Mouse (Mus musculus) limb, embryonic 15.5 days (tissue): ENCODE results near the gene Ehd1. TPM values are rescaled to one million over a fixed set of nuclear protein-coding genes. Genes with fewer than 3 reads are reported as not detected.

Experiments used
- ATAC-seq: fragments of 200-750 bp; cut with Nextera tagmentation; 2 replicates; pipeline ENCODE4 v1.8.0; 2017; ENCODE audit warnings: low read depth, moderate TSS enrichment; ENCODE audit not compliant: insufficient number of reproducible peaks, low FRiP score, low TSS enrichment
- H3K27ac ChIP-seq: fragments of 300-500 bp; sonication (generic); 2 replicates; pipeline ENCODE4 v1.5.1; 2015; ENCODE audit warnings: moderate library complexity, mild to moderate bottlenecking, inconsistent platforms
- H3K27me3 ChIP-seq: fragments of 300-500 bp; sonication (generic); 2 replicates; pipeline ENCODE4 v1.6.1; 2015; ENCODE audit warnings: inconsistent platforms
- H3K36me3 ChIP-seq: fragments of 300-500 bp; sonication (generic); 2 replicates; pipeline ENCODE4 v1.6.1; 2015; ENCODE audit warnings: inconsistent platforms
- H3K4me1 ChIP-seq: fragments of 300-500 bp; sonication (generic); 2 replicates; pipeline ENCODE4 v1.6.1; 2015; ENCODE audit warnings: inconsistent platforms
- H3K4me2 ChIP-seq: fragments of 300-500 bp; sonication (generic); 2 replicates; pipeline ENCODE4 v1.6.1; 2015; ENCODE audit warnings: mild to moderate bottlenecking, inconsistent platforms
- H3K4me3 ChIP-seq: fragments of 300-500 bp; sonication (generic); 2 replicates; pipeline ENCODE4 v1.5.1; 2015; ENCODE audit warnings: mild to moderate bottlenecking, inconsistent platforms
- H3K9ac ChIP-seq: fragments of 300-500 bp; sonication (generic); 2 replicates; pipeline ENCODE4 v1.6.1; 2015; ENCODE audit warnings: inconsistent platforms
- H3K9me3 ChIP-seq: fragments of 300-500 bp; sonication (generic); 2 replicates; pipeline ENCODE4 v1.6.1; 2016; ENCODE audit warnings: inconsistent platforms
- WGBS: fragments of 180-500 bp; shearing (Covaris S2); methylation state at CpG from one replicate; pipeline ENCODE4 v1.1.7; 2015; 5-methylcytosine and 5-hydroxymethylcytosine counted together
- polyA plus RNA-seq: library from polyadenylated mRNA; unstranded; fragments of >200 nt; fragmentation: Nextera tagmentation; extraction: Ambion mirVana; gene quantifications from 2 replicates; pipeline ENCODE4 v1.2.1, GENCODE M21; 2015

The Ehd1 gene
- polyA plus RNA-seq, 1 experiment from 2014 or later: 93.6 TPM

DNA sequence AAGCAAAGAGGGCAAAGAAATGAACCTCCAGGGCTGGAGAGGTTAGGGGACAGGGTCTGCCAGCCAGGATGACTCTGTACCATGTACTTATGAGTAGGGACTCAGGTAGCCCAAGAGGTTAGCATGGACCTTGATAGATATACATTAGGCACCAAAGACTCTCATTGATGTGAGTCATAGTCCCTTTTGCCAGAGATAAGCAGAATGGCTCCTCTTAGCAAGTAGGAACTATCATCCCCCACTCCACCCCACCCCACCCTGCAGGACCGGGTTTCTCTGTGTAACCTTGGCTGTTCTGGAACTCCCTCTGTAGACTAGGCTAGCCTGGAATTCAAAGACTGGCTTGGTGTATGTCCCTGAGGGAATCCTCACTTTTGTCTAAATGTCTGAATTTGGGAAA, 36.4 kb upstream of the Ehd1 start:
- Histone ChIP-seq H3K36me3 (peaks cover 16% of the 10 kb centered on the region), H3K27ac (no peak overlapping the region), H3K9ac (no peak overlapping the region), H3K4me3 (no peak overlapping the region), H3K27me3 (no peaks in the 10 kb centered on the region), H3K9me3 (no peaks in the 10 kb centered on the region), H3K4me1 (peaks cover 22% of the 10 kb centered on the region), H3K4me2 (no peak overlapping the region)
- ATAC-seq: no peak
- WGBS: 55% methylated on average over 1 of the region's 1 CpGs

DNA sequence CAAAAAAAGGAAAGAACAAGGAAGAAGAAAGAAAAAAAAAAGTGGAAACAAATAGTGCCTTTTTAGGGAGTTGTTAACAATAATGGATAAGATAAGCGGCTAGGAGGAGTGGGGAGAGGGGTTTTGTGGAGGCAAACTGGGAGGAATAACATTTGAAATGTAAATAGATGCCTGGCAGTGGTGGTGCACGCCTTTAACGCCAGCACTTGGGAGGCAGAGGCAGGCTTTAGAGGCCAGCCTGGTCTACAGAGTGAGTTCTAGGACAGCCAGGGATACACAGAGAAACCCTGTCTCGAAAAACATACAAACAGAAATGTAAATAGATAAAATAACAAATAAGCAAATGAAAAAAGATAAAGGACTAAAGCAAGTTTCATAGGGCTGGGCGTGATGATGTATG, 35.8 kb upstream of the Ehd1 start:
- peak overlapping the region; percentile 84; the same call in 1 of the 2 replicates for H3K4me3 ChIP-seq
- H3K9me3 ChIP-seq: no peaks in the 10 kb centered on the region
- no peak overlapping the region for H3K9ac ChIP-seq
- no peaks in the 10 kb centered on the region for H3K27me3 ChIP-seq
- no peak for ATAC-seq
- H3K4me1 ChIP-seq: peaks cover 20% of the 10 kb centered on the region
- H3K4me2 ChIP-seq: peak overlapping the region; percentile 85
- WGBS: 35% methylated on average over 5 of the region's 5 CpGs
- peaks cover 22% of the 10 kb centered on the region for H3K36me3 ChIP-seq
- H3K27ac ChIP-seq: peak overlapping the region; percentile 50; the same call in 1 of the 2 replicates

DNA sequence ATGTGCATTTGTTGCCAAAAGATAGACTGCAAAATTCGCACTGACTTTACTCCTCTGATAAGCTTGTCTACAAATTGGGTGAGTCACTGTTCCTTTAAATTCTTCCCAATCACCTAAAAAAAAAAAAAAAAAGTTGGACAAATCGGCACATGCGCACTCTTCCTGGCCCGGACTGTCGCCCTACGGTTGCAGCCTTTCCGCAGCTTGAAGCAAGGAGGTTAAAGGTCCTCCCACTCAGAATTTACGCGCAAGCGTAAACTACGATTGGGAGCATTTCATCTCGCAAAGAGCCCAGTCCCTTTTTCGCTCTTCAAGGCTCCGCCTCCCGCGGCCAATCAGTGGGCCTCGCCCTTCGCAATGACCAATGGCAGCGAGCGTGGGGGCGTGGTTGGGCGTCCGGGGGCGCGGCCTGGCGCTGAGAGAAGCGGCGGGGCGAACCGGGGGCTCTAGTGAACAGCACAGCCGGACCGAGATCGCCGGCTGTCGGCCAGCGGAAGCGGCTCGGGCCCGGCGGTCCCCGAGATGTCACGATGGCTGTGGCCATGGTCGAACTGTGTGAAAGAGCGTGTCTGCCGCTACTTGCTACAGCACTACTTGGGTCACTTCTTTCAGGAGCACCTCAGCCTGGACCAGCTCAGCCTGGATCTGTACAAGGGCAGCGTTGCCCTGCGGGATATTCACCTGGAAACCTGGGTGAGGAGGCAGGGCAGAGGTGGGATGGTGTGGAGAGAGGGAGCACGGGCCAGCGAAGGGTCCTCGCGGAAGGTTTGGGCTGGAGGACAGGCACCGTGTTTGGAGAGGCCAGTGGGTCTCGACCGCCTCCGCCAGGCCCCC, 35.0 kb upstream of the Ehd1 start, which contains the start of gene Atg2a:
Gene Atg2a, plus strand, starts transcription at position 395 of the 834 bp plus-strand sequence.
- no peaks in the 10 kb centered on the region for H3K9me3 ChIP-seq
- ATAC-seq: peak; percentile 91

DNA sequence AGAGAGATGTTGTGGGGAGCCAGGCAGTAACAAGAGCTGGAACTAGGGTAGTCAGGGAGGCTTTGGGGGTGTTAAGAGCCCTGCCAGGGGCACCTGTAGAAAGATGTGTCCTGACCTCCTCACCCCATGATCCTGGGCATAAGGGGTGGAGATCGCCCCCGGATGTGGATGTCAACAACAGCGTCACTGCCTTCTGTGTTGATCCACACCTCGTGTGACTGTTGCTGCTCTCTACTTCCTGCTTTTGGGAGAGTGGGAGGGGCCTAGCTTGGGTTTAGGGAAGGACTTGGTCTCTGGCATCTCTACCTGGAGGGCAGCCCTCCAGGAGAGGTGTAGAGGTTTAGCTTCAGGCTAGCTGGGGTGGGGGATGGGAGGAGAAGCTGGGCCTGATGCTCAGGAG, 34.2 kb upstream of the Ehd1 start:
- peak overlapping the region; percentile 84 for H3K4me3 ChIP-seq
- H3K4me2 ChIP-seq: peak overlapping the region; percentile 85
- H3K9ac ChIP-seq: peak overlapping the region; percentile 84
- peak overlapping the region; percentile 75 for H3K27ac ChIP-seq
- WGBS: 0% methylated on average over 4 of the region's 4 CpGs
- peaks cover 15% of the 10 kb centered on the region for H3K4me1 ChIP-seq
- peak; percentile 15; the same call in 1 of the 2 replicates for ATAC-seq
- no peaks in the 10 kb centered on the region for H3K9me3 ChIP-seq
- peaks cover 37% of the 10 kb centered on the region for H3K36me3 ChIP-seq
- H3K27me3 ChIP-seq: no peaks in the 10 kb centered on the region

More for the DNA sequence above, 35.0 kb upstream of the Ehd1 start, which contains the start of gene Atg2a:
- peak within 1 kb of the TSS; percentile 85 for H3K4me2 ChIP-seq
- peaks cover 29% of the 10 kb centered on the region for H3K36me3 ChIP-seq
- peak within 1 kb of the TSS; percentile 75 for H3K27ac ChIP-seq
- WGBS: under 1% methylated on average over 55 of the region's 55 CpGs
- H3K9ac ChIP-seq: peak within 1 kb of the TSS; percentile 84
- no peaks in the 10 kb centered on the region for H3K27me3 ChIP-seq
- H3K4me1 ChIP-seq: peaks cover 17% of the 10 kb centered on the region
- H3K4me3 ChIP-seq: peak within 1 kb of the TSS; percentile 84

DNA sequence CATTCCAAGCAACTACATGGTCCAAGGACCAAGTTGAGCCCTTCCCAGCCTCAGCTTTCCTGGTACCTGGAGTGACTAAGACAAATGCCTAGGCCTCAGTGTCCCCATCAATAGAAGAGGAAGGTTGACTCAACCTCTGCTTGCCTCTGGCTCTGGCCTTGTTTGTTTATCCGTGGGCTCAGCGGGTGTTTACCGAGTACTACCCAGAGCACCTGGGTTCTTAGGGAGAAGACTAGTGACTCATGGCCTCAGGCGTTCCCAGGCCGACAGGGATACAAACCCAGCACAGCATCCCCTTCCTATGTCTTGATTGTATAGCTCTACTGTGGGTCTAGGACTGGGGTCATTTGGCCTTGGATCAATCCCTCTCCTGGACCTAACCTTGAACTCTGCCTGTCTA, 33.3 kb upstream of the Ehd1 start:
- ATAC-seq: no peak

DNA sequence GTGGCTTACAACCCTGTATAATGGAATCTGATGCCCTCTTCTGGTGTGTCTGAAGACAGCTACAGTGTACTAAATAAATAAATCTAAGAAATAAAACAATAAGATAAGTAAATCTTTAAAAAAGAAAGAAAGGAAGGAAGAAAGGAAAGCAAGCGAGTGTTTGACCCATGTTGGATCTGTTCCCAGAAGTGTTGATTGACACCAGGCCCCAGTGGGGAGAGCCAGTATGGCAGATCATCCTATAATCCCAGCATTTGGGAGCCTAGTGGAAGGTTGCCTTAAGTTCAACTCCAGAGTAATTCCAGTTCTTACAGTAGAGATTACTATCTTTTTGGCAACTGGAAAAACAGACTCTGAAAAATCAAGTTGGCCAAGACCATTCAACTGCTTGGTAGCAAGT, 30.7 kb upstream of the Ehd1 start:
- H3K4me2 ChIP-seq: no peak overlapping the region
- H3K27me3 ChIP-seq: no peaks in the 10 kb centered on the region
- H3K4me3 ChIP-seq: no peak overlapping the region
- peaks cover 14% of the 10 kb centered on the region for H3K4me1 ChIP-seq
- no peaks in the 10 kb centered on the region for H3K9me3 ChIP-seq
- no peak overlapping the region for H3K27ac ChIP-seq
- 45% methylated on average over 1 of the region's 1 CpGs for WGBS
- no peak for ATAC-seq
- H3K9ac ChIP-seq: no peak overlapping the region
- H3K36me3 ChIP-seq: peaks cover 64% of the 10 kb centered on the region

More for the DNA sequence above, 33.3 kb upstream of the Ehd1 start:
- H3K27ac ChIP-seq: no peak overlapping the region
- H3K4me2 ChIP-seq: no peak overlapping the region
- no peak overlapping the region for H3K4me3 ChIP-seq
- peaks cover 15% of the 10 kb centered on the region for H3K4me1 ChIP-seq
- H3K9me3 ChIP-seq: no peaks in the 10 kb centered on the region
- WGBS: 82% methylated on average over 5 of the region's 5 CpGs
- no peak overlapping the region for H3K9ac ChIP-seq
- H3K36me3 ChIP-seq: peaks cover 47% of the 10 kb centered on the region
- H3K27me3 ChIP-seq: no peaks in the 10 kb centered on the region

DNA sequence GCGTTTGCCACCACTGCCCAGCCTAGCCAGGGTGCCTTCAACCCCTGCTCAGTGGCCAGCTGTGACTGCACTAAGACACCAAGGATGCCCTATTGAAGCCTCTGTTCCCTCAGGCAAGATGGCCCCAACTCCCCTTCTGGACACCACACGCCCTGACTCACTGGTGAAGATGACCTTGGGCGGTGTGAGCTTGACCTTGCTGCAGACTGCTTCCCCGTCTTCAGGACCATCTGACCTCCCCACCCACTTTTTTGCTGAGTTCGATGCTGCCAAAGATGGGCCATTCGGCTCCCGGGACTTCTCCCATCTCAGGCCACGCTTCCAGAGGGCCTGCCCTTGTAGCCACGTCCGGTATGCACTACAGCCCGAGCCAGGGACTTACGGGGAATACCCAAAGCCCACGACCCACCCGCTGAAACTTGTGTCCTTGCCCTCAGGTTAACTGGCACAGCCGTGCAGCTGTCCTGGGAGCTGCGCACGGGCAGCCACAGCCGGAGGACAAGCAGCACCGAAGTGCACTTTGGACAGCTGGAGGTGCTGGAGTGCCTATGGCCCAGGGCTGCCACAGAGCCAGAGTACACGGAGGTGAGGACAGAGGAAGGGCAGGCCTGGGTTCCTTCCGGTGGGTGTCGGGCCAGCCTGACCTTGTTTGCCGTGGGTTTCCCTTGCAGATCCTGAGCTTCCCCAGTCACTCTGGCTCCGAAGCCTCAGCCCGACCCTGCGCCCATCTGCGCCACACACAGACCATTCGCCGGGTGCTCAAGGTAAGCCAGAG, 28.8 kb upstream of the Ehd1 start:
- H3K9me3 ChIP-seq: no peaks in the 10 kb centered on the region
- ATAC-seq: no peak
- 93% methylated on average over 29 of the region's 29 CpGs for WGBS

DNA sequence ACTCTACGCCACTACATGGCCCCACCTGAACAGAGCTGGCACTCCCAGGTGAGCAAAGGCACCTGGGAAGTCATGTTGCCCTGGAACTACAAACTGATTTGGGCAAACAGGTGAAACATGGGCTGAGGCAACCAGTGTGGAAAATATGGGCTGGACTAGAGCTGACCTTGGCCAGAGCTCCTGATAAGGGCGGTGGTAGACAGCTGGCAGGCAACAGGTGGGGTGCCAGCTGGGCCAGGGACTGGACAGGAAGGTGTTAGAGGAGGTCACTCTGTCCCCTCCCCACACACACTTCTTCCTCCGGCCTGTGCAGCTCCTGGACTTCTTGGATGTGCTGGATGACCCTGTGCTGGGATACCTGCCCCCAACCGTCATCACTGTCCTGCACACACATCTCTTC, 23.5 kb upstream of the Ehd1 start:
- H3K9me3 ChIP-seq: no peaks in the 10 kb centered on the region
- no peaks in the 10 kb centered on the region for H3K27me3 ChIP-seq
- ATAC-seq: no peak
- no peak overlapping the region for H3K4me2 ChIP-seq
- H3K4me3 ChIP-seq: no peak overlapping the region
- H3K4me1 ChIP-seq: no peaks in the 10 kb centered on the region
- H3K27ac ChIP-seq: no peak overlapping the region
- H3K9ac ChIP-seq: no peak overlapping the region
- peaks cover 91% of the 10 kb centered on the region for H3K36me3 ChIP-seq
- WGBS: 94% methylated on average over 4 of the region's 4 CpGs

More for the DNA sequence above, 28.8 kb upstream of the Ehd1 start:
- Histone ChIP-seq H3K4me3 (no peak overlapping the region), H3K27me3 (no peaks in the 10 kb centered on the region), H3K4me2 (no peak overlapping the region), H3K27ac (no peak overlapping the region), H3K4me1 (peaks cover 5% of the 10 kb centered on the region), H3K9ac (no peak overlapping the region), H3K36me3 (peaks cover 82% of the 10 kb centered on the region)

DNA sequence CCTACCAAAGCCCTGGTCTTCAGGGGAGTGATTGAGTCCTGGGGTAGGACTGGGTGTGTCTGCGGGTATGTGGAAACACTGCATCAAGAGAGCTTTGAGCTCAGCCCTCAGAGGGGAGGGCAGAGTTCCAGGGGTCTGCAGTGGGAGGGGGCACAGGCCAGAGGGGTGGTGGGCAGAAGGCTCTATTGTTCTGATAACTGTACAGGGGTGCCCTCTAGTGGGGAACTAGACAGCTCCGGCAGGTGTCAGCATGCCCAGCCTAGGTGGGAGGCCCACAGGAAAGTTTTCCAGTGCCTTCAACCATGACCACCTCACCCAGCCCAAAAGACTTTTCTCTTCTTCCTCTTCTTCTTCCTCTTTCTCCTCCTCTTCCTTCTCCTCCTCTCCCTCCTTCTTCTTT, 16.1 kb upstream of the Ehd1 start:
- peaks cover 71% of the 10 kb centered on the region for H3K36me3 ChIP-seq
- no peak overlapping the region for H3K4me3 ChIP-seq
- H3K9me3 ChIP-seq: no peaks in the 10 kb centered on the region
- H3K9ac ChIP-seq: no peak overlapping the region
- no peak overlapping the region for H3K27ac ChIP-seq
- H3K4me1 ChIP-seq: peaks cover 8% of the 10 kb centered on the region; the same call in 1 of the 2 replicates
- WGBS: 71% methylated on average over 2 of the region's 2 CpGs
- no peak for ATAC-seq
- H3K4me2 ChIP-seq: no peak overlapping the region
- H3K27me3 ChIP-seq: no peaks in the 10 kb centered on the region

DNA sequence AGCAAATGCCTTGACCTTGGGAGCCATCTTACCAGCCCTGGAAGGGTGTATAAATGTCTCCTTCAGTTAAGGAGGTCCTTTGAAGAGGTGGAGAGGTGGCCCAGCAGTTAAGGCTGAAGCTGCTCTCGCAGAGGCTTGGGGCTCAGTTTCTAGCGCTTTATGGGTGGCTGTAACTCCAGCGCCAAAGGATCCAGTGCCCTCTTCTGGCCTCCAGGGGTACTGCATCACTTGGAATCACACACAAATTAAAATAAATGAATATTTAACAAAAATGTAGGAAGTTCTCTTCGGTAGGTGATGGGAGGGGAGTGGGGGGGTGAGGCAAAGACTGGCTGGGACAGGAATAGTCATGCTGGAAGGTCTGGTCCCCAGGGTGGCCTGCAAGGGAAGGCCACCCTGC, 15.6 kb upstream of the Ehd1 start:
- Histone ChIP-seq H3K9ac (no peak overlapping the region), H3K36me3 (peaks cover 66% of the 10 kb centered on the region), H3K27ac (no peak overlapping the region), H3K4me3 (no peak overlapping the region), H3K27me3 (no peaks in the 10 kb centered on the region), H3K9me3 (no peaks in the 10 kb centered on the region), H3K4me2 (no peak overlapping the region), H3K4me1 (peaks cover 8% of the 10 kb centered on the region; the same call in 1 of the 2 replicates)
- 87% methylated on average over 4 of the region's 4 CpGs for WGBS
- no peak for ATAC-seq

DNA sequence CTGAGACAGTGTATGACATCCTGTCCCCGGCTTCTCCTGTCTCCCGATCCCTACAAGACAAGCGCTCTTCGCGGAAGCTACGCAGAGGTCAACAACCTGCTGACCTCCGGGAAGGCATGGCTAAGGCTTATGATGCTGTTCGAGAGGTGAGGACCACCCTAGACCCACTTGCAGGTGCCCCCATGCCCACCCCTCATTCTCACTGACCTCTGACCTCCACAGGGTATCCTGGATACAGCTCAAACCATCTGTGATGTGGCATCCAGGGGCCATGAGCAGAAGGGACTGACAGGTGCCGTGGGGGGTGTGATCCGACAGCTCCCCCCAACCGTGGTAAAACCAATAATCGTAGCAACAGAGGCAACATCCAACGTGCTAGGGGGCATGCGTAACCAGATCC, 15.1 kb upstream of the Ehd1 start:
- 89% methylated on average over 14 of the region's 14 CpGs for WGBS
- Histone ChIP-seq H3K4me1 (peaks cover 8% of the 10 kb centered on the region; the same call in 1 of the 2 replicates), H3K9ac (no peak overlapping the region), H3K36me3 (peaks cover 61% of the 10 kb centered on the region), H3K9me3 (no peaks in the 10 kb centered on the region), H3K27me3 (no peaks in the 10 kb centered on the region), H3K4me3 (no peak overlapping the region), H3K27ac (no peak overlapping the region), H3K4me2 (no peak overlapping the region)
- ATAC-seq: no peak

DNA sequence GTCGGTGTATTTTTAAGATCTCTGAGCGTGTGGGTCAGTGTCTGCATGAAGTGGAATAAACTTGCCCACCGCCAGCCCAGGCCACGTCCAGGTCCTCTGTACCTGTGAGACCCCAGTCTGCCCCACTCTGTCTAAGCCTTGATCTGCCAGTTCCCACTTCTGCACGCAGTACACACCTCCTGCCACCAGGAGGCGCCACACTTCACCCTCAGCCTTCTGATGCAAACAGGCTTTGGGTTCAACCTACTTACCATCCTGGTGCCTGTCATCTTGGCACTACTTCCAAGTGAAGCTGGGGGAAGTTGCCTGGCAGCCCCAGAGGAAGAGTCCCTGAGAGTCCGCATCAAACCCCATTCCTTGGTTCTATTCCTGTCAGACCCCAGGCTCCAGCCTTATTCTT, 14.3 kb upstream of the Ehd1 start:
- ATAC-seq: no peak
- no peaks in the 10 kb centered on the region for H3K9me3 ChIP-seq
- H3K4me3 ChIP-seq: no peak overlapping the region
- peaks cover 8% of the 10 kb centered on the region; the same call in 1 of the 2 replicates for H3K4me1 ChIP-seq
- no peak overlapping the region for H3K9ac ChIP-seq
- WGBS: 59% methylated on average over 7 of the region's 7 CpGs
- no peak overlapping the region for H3K27ac ChIP-seq
- H3K4me2 ChIP-seq: no peak overlapping the region
- peaks cover 53% of the 10 kb centered on the region for H3K36me3 ChIP-seq
- H3K27me3 ChIP-seq: no peaks in the 10 kb centered on the region
